Mouse (Mus musculus) C2C12 (cell line): ENCODE data around the gene Hist1h2br. TPM values are rescaled to one million over a fixed set of nuclear protein-coding genes. Genes with fewer than 3 reads are reported as not detected.

Source experiments
- H3K27me3 ChIP-seq: one replicate; pipeline ENCODE4 v1.6.1; 2011; ENCODE audit not compliant: control insufficient read depth, insufficient read depth, insufficient read length
- H3K36me3 ChIP-seq: one replicate; pipeline ENCODE4 v1.6.1; 2011; ENCODE audit not compliant: control insufficient read depth, insufficient read depth
- H3K4me3 ChIP-seq: one replicate; pipeline ENCODE4 v1.5.1; 2011; ENCODE audit warnings: mild to moderate bottlenecking, control low read depth; ENCODE audit not compliant: poor library complexity, insufficient read depth, severe bottlenecking
- H3K79me2 ChIP-seq: one replicate; pipeline ENCODE4 v1.6.1; 2011; ENCODE audit not compliant: control insufficient read depth, insufficient read depth
- H3K79me3 ChIP-seq: one replicate; pipeline ENCODE4 v1.6.1; 2011; ENCODE audit warnings: low read depth, control low read depth
- H3ac ChIP-seq: one replicate; pipeline ENCODE3; 2011; ENCODE audit warnings: low read depth; ENCODE audit not compliant: control insufficient read depth, insufficient read length
- CEBPB ChIP-seq: IDR thresholded peaks from one replicate; pipeline ENCODE4 v1.6.1; 2011; ENCODE audit warnings: low read depth, mild to moderate bottlenecking, control low read depth, moderate library complexity
- CTCF ChIP-seq: IDR thresholded peaks from one replicate; pipeline ENCODE4 v1.5.1; 2011; ENCODE audit not compliant: control insufficient read depth, insufficient read depth, insufficient read length
- FOSL1 ChIP-seq: IDR thresholded peaks from one replicate; pipeline ENCODE4 v1.8.0; 2011; ENCODE audit warnings: mild to moderate bottlenecking, low read length; ENCODE audit not compliant: poor library complexity, insufficient read depth, severe bottlenecking
- MAX ChIP-seq: IDR thresholded peaks from one replicate; pipeline ENCODE4 v1.6.1; 2011; ENCODE audit warnings: mild to moderate bottlenecking, control low read depth
- MYOD1 ChIP-seq: IDR thresholded peaks from one replicate; pipeline ENCODE4 v1.6.1; 2011; ENCODE audit warnings: low read depth; ENCODE audit not compliant: control insufficient read depth, insufficient read length
- MYOG ChIP-seq: IDR thresholded peaks from one replicate; pipeline ENCODE4 v1.6.1; 2011; ENCODE audit not compliant: control insufficient read depth, insufficient read length; ENCODE audit errors: extremely low read depth
- USF1 ChIP-seq: IDR thresholded peaks from one replicate; pipeline ENCODE4 v1.6.1; 2011; ENCODE audit warnings: low read depth, mild to moderate bottlenecking, control low read depth, moderate library complexity
- microRNA-seq: library from miRNA; unstranded; fragments of <30 nt; microRNA quantifications from one replicate; pipeline ENCODE4, GENCODE M21; 2019; ENCODE audit warnings: borderline microRNAs expressed
- polyA plus RNA-seq: library from polyadenylated mRNA; unstranded; fragments of >200 nt; fragmentation: generic; extraction: Trizol; gene quantifications from one replicate; pipeline ENCODE4 v1.2.1, GENCODE M21; 2012; ENCODE audit warnings: missing spikeins

Gene Hist1h2br
- polyA plus RNA-seq, 1 experiment = 19.7 TPM

GRCm38 (mm10) chr13:21880735-21881134 is 47.2 kb downstream of the Hist1h2br start:
- H3K79me2 ChIP-seq = no peaks in the 10 kb centered on the region
- no peak for TF ChIP-seq FOSL1
- TF ChIP-seq CEBPB = no peak
- no peaks in the 10 kb centered on the region for H3K27me3 ChIP-seq
- H3K79me3 ChIP-seq = no peaks in the 10 kb centered on the region
- H3ac ChIP-seq = no peak overlapping the region
- no peak overlapping the region for H3K4me3 ChIP-seq
- no peaks in the 10 kb centered on the region for H3K36me3 ChIP-seq

GRCm38 (mm10) chr13:21881878-21882669 is 48.5 kb downstream of the Hist1h2br start:
- H3K79me3 ChIP-seq = no peaks in the 10 kb centered on the region
- no peaks in the 10 kb centered on the region for H3K27me3 ChIP-seq
- no peaks in the 10 kb centered on the region for H3K79me2 ChIP-seq
- no peak for TF ChIP-seq MYOG
- no peak for TF ChIP-seq CTCF
- TF ChIP-seq MYOD1 = no peak
- H3K36me3 ChIP-seq = no peaks in the 10 kb centered on the region
- H3ac ChIP-seq = peak overlapping the region; percentile 48
- peak overlapping the region; percentile 29 for H3K4me3 ChIP-seq

- Histone ChIP-seq H3K36me3 (no peaks in the 10 kb centered on the region), H3K79me3 (no peaks in the 10 kb centered on the region), H3K27me3 (no peaks in the 10 kb centered on the region), H3K4me3 (peak overlapping the region; percentile 29), H3ac (no peak overlapping the region), H3K79me2 (no peaks in the 10 kb centered on the region)
- TF ChIP-seq CEBPB (peak; percentile 25), USF1 (no peak)
These were observed 49.3 kb downstream of the Hist1h2br start for GRCm38 (mm10) chr13:21882760-21883405.

GRCm38 (mm10) chr13:21883407-21883806 is 49.9 kb downstream of the Hist1h2br start:
- Histone ChIP-seq H3K4me3 (no peak overlapping the region), H3K27me3 (no peaks in the 10 kb centered on the region), H3ac (no peak overlapping the region), H3K79me2 (no peaks in the 10 kb centered on the region), H3K36me3 (no peaks in the 10 kb centered on the region), H3K79me3 (no peaks in the 10 kb centered on the region)
- TF ChIP-seq USF1 = peak; percentile 65
- no peak for TF ChIP-seq FOSL1
- no peak for TF ChIP-seq MYOD1
- TF ChIP-seq CEBPB = no peak

- no peaks in the 10 kb centered on the region for H3K79me3 ChIP-seq
- H3ac ChIP-seq = no peak overlapping the region
- no peaks in the 10 kb centered on the region for H3K79me2 ChIP-seq
- TF ChIP-seq MYOD1 = no peak
- TF ChIP-seq MAX = no peak
- H3K36me3 ChIP-seq = no peaks in the 10 kb centered on the region
- H3K27me3 ChIP-seq = no peaks in the 10 kb centered on the region
- no peak overlapping the region for H3K4me3 ChIP-seq
These were observed 51.0 kb downstream of the Hist1h2br start for GRCm38 (mm10) chr13:21884586-21884985.

Small RNA genes lying within 50 kb of the gene (microRNA-seq; reads per million reads assigned to microRNA genes)
- gene Gm19658 (not detected), gene Gm44346 (not detected), gene Gm44466 (not detected)

Other genes with a start within 250 kb of the Hist1h2br start
- gene Olfr1362, start 219.7 kb upstream of the Hist1h2br start, polyA plus RNA-seq = not detected
- gene Olfr11, start 191.2 kb upstream of the Hist1h2br start, polyA plus RNA-seq = 0.01 TPM
- gene Olfr1361, start 170.4 kb upstream of the Hist1h2br start, polyA plus RNA-seq = not detected
- not detected for gene Olfr1360, start 156.3 kb upstream of the Hist1h2br start, polyA plus RNA-seq
- not detected for gene Olfr1359, start 135.6 kb upstream of the Hist1h2br start, polyA plus RNA-seq
- gene Hist1h2bl, start 117.6 kb upstream of the Hist1h2br start, polyA plus RNA-seq = 9.1 TPM
- 15.6 TPM for gene Hist1h2ai, start 117.3 kb upstream of the Hist1h2br start, polyA plus RNA-seq
- 15.6 TPM for gene Hist1h3h, start 116.1 kb upstream of the Hist1h2br start, polyA plus RNA-seq
- 3.4 TPM for gene Hist1h2bm, start 111.7 kb upstream of the Hist1h2br start, polyA plus RNA-seq
- gene Hist1h4j, start 98.7 kb upstream of the Hist1h2br start, polyA plus RNA-seq = 2.9 TPM
- 10.3 TPM for gene Hist1h4k, start 83.2 kb upstream of the Hist1h2br start, polyA plus RNA-seq
- 5.9 TPM for gene Hist1h2ak, start 79.9 kb upstream of the Hist1h2br start, polyA plus RNA-seq
- gene Hist1h2bn, start 79.6 kb upstream of the Hist1h2br start, polyA plus RNA-seq = 3.8 TPM
- gene Hist1h1b, start 53.1 kb upstream of the Hist1h2br start, polyA plus RNA-seq = 1.6 TPM
- 9.4 TPM for gene Hist1h3i, start 50.4 kb upstream of the Hist1h2br start, polyA plus RNA-seq
- 18.1 TPM for gene Hist1h2an, start 46.5 kb upstream of the Hist1h2br start, polyA plus RNA-seq
- 2.6 TPM for gene Hist1h2bp, start 46.3 kb upstream of the Hist1h2br start, polyA plus RNA-seq
- 20.3 TPM for gene Hist1h2bq, start 23.5 kb upstream of the Hist1h2br start, polyA plus RNA-seq
- not detected for gene Hist1h2ao, start 23.3 kb upstream of the Hist1h2br start, polyA plus RNA-seq
- not detected for gene Hist1h4m, start 22.0 kb upstream of the Hist1h2br start, polyA plus RNA-seq
- 17.3 TPM for gene Hist1h4n, start 1.5 kb upstream of the Hist1h2br start, polyA plus RNA-seq
- gene Hist1h2ap, start 236 bp upstream of the Hist1h2br start, polyA plus RNA-seq = 2,018 TPM
- 1.4 TPM for gene Zfp184, start 111.4 kb downstream of the Hist1h2br start, polyA plus RNA-seq
- gene Pom121l2, start 147.5 kb downstream of the Hist1h2br start, polyA plus RNA-seq = not detected
- gene Prss16, start 176.0 kb downstream of the Hist1h2br start, polyA plus RNA-seq = 1.1 TPM
- gene Hist1h2ah, start 201.8 kb downstream of the Hist1h2br start, polyA plus RNA-seq = 9.5 TPM
- 12.8 TPM for gene Hist1h2bk, start 202.1 kb downstream of the Hist1h2br start, polyA plus RNA-seq
- gene Hist1h4i, start 207.6 kb downstream of the Hist1h2br start, polyA plus RNA-seq = 31.8 TPM
- gene Hist1h2ag, start 209.2 kb downstream of the Hist1h2br start, polyA plus RNA-seq = 9.8 TPM
- 6.8 TPM for gene Hist1h2bj, start 209.5 kb downstream of the Hist1h2br start, polyA plus RNA-seq